Mouse (Mus musculus) cerebellum, adult 11 months (tissue): ENCODE measurements around the gene Iglon5.

Experiments
- DNase-seq: peaks from one replicate; pipeline ENCODE4 v3.0.0; 2022

Gene Iglon5

DNA sequence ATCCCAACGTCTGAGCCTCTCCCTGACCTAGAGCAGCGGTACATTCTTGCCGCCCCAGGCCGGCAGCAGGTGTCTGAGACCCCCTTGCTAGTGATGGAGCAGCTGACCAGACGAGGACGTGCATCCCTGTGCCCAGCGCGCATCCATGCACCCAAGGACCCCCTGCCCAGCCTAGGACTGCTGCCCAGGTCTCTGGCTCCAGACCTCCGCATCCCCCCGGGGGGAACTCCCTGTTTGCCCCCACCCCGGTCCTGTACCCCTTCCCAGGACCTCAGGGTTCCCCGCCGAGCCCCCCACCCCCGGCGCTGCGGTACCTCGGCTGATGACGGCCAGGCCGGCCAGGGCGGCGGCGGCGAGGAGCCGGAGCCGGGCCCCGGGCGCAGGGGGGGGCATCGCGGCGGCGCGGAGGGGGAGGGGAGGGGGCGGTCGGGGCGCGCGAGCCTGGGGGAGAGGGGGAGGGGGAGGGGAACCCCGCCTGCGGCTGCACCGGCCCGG, at the start of gene Iglon5:
TSS of gene Iglon5 (minus strand) at position 445 of the 495 bp plus-strand sequence.
- DNase-seq, result peak; percentile 62

DNA sequence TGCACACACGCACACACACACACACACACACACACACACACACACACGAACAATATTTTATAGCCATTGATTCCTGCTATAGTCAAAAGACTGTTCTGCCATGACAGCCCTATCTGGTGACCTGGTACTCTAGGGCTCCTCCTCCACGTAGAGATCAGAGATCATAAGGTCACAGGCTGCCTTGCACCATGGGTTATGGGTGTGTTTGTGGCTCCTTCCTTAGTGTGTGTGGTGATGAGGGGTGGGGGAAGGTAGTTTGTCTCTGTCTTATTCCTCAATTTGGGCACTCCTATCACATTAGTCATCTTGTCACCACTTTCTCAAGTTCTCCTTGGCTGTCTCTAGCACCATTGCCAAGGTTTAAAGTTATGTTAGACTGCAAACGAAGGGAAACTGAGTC, 48.6 kb upstream of the Iglon5 start:
- no peak for DNase-seq

DNA sequence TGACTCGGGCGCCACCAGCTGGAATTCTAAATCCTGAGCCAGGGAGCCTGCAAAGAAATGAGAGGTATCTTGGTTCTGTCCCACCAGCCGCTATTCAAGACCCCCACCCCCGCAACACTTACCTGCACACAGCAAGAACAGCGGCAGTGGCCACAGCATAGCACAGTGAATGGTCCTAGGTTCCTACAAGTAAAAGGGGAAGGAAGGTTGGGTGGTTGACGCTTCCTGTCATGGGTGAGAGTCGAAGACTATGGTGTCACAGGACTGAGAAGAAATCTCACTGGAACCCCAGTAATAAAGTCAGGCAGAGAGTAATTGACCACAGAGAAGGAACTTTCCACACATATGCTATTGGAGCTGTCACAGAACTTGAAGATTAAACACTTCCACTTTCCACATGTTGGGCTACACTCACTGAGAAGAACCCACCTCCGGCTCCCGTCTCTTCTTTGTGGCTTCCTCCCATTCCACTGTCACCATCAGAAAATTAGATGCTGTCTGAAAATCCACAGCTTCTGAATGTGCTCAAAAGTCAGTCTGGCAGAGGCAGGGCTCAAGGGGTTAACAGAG, 43.1 kb upstream of the Iglon5 start:
- DNase-seq, result no peak

DNA sequence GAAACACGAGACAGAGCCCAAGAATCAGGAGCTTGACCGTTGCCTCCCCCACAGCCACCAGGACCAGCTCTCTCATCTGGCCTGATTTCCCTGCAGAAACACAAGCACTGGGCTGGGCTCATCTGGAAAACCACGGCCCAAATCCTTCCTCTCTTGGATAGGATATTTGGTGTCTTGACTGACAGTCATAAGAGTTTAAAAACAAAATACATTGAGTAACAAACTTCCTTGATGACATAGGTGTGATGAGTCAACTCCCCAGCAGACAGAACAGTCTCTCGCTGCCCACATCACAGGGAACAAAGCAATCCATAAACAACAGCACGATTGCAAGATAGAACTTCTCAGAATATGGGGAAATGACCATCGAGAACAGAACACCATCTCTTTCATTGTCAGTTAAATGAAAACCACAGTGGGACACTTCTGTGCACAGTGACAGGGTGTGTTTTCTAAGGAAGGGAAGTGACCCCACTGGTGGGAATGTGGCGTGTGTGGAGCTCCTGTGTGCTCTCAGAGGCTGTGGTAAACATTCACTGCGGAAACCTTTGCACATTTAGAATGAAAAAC, 40.4 kb upstream of the Iglon5 start:
- DNase-seq, result no peak

DNA sequence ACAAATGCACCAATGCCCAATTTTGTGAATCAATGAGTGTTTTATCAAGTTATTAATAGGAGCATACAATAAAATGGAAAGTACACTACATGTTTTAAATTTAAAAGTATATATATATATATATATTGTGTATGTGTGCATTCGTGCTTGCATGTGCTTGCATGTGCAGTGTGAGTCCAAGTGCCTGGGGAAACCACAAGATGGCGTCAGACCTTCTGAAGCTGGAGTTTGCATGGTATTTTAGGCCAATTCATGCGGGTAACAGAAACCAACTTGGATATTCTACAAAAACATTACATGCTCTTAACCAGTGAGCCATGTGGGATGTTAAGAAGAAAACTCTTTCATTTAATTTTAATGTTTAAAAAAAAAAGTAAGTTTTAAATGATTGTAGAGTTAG, 35.4 kb upstream of the Iglon5 start:
- no peak for DNase-seq

DNA sequence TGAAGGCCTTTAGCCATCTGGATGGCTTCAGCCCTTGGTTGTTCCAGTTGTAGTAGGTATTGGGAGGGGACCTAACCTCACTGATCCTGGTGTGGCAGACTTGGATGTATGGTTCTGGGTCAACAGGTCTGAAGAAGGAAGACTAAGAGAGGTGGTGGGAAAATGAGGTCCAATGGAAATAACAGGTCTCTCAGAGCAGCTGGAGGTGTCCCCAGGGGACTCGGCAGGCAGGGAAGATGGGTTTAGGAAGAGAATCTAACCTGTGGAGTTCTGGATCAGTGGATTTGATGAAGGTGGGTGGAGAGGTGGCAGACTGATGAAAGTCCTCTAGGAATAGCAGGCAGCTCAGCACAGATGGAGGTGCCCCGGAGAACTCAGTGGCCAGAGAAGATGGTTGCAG, 32.9 kb upstream of the Iglon5 start:
- DNase-seq, result no peak

DNA sequence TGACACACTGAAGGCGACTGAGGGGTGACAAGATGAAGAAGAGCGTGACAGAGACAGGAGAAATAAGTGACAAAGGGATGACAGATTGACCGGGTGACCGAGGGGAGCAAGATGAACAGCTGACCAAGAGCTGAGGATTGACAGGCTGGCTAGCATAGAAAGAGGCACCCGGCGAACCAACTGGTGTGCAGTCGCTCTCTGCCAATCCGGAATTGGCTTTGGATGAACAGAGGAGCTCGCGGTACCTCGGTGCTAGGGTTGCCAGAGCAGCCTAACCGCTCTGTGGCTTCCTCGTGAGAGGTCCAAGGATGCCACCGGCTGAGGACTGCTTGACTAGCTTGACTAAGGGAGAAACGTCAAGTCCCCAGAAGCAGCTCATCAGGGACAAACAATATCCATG, 28.5 kb upstream of the Iglon5 start:
- DNase-seq, result peak; percentile 17

DNA sequence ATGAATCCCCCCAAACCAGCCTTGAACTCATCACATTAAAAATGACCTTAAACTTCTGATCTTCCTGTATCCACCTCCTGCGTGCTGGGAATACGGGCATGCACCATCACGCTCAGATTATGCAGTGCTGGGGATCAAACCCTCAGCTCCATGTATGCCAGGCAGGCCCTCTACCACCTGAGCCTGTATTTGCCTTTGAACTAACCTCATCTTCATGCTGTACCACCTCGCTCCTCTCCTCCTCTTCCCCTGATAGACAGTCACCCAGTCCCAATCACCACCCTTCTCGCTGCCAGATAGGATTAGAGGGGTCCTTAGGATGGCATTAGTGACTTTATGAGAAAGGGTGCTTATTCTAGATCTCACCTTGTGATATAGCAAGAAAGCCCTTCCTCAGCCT, 25.2 kb upstream of the Iglon5 start:
- DNase-seq, result no peak

DNA sequence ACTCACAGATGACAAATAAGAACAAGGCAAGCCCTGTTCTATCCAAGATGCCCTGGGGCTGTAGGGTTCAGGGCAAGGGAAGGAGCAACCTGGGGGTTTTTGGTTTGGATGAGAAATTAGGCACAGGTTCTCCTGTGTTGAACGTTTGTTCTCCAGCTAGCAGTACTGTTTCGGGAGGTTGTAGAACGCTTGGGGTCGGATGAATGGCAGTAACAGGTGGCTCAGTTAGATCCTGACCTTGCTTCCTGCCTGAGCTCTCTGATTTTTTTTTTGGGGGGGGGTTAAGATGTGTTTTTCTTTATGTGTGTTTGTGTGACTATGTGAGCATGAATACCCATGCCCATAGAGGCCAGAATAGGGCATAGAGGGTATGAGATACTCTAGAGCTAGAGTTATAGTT, 22.6 kb upstream of the Iglon5 start:
- no peak for DNase-seq

DNA sequence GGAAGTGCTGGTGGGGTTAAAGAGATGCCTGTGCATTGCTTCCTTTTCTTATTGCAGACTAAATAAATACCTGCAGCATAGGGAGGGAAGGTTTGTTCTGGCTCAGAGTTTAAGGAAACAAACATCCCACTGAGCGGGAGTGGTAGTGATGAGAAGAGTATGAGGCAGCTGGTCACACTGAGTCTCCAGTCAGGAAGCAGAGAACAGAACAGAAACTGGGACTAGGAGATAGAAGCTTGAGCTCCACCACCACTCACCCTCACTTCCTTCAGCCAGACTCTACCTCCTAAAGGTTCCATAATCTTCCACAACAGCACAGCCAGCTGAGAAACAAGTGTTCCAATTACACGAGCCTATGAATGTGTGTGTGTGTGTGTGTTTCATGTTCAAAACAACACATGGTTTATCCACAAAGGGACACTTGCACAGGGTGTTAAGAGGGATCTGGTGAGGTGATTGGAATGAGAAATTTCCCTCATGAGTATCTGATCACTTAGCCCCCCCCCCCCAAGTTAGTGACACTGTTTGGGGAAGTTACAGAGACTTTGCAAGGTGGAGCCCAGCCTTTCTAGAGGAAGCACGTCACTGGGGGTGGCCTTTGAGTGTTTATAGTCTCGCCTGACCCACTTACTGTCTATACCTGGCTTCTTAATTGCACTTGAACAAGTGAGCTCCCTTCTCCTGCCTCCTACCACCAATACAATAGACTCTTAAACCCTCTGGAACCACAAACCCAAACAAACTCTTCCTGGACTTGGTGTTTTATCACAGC, 22.0 kb upstream of the Iglon5 start:
- no peak for DNase-seq

DNA sequence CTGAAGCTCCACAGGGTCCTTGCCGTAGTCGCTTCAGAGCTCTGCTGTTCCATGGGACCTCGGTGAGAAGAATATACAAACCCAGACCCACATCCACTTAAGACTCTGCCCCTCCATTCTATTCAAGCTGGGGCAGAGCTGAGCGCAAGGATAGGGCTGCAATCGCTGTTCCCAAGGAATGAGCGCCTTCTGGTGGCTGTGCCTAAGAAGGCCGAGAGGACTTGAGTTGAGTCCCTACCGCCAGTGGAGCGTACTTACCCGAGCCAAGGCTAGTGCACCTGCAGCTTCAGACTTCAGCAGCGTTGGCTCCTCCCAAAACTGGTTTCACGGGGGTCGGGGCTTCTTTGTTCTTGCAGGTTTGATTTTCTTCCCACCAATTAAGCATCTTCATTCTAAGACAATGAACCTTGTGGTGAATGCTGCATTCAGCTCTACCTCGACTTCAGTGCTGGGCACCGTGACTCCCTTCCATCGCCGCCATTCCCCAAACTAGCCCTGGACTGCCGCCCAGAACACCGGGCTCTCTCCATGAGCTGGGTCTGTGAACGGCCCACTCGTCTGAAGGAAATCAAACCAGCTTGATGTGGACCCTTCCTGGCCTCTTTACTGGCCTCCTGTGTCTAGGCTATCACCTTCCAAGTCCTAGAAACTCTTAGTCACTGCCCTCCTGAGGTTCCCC, 5.6 kb upstream of the Iglon5 start:
- DNase-seq, result peak; percentile 64

DNA sequence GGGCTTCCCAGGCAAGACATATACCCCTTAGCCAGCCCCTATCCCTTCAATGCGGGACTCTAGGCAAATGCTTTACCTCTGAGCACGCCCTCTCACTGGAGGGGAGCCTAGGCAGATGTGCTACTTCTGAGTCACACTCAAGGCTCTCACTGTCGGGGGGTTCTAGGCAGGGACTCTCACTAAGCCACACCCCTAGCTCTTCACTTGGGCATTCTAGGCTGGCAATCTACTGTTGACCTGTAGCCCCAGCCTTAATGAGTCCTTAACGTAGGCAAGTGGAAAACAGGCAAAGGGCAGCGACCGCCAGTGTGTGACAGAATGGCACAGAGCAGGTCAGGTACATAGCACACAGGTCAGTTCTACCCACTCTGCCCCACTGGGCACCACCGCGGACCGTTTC, 986 bp upstream of the Iglon5 start:
- DNase-seq, result no peak

DNA sequence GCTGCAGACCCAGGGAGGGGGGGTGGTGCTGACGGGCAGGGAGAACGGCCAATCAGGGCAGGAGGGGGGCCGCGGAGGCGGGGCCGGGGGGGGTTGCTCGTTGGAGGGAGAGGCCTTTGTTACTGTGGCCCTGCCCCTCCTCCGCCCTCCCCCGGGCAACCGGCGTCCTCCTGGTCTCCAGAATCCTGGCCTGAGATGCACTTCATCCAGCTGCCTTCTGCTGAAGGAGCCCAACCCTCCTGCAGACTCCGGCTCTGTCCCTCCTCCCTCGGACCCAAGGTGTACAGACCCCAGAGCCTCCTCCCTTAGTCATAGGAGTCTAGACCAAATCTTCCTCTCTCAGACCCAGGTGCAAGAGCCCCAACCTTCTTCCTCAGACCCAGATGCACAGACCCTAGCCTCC, 308 bp upstream of the Iglon5 start:
- DNase-seq, result peak; percentile 87

DNA sequence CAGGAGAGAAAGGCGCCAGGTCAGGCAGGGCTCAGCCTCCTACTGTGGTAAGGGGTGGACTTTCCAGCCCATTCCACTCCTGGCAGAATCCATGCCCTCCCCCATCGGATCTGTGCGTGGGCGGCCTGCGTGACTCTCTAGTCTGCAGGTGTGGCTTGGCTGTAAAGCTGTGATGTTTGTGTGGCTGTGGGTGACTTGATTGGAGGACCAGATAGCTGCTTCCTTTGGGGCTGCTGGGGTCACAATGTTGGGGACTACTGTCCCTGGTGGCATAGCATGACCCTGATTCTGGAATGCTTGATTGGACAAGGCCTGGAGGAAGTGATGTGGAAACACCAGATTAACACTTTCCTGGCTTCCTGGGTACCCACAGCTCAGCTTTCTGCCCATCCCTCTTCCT, 1.2 kb downstream of the Iglon5 start:
- DNase-seq, result no peak

DNA sequence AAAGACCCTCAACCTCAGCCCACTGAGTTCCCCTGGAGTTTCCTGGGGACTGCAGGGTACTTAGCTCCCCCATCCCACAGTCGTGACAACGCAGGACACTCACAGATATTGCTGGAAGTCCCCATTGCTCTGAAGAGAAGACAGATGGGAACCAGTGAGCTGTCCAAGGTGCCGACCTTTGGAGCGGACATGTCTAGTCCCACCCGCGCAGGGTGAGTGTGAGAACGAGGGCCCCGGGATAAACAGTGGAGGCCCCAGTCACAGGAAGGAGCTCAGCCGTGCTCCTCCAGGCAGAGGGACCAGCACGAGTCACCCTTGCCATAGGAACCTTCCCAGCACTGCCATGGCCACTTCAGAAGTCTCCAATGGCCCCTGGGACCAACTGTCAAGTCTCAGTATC, 6.6 kb downstream of the Iglon5 start:
- no peak for DNase-seq

DNA sequence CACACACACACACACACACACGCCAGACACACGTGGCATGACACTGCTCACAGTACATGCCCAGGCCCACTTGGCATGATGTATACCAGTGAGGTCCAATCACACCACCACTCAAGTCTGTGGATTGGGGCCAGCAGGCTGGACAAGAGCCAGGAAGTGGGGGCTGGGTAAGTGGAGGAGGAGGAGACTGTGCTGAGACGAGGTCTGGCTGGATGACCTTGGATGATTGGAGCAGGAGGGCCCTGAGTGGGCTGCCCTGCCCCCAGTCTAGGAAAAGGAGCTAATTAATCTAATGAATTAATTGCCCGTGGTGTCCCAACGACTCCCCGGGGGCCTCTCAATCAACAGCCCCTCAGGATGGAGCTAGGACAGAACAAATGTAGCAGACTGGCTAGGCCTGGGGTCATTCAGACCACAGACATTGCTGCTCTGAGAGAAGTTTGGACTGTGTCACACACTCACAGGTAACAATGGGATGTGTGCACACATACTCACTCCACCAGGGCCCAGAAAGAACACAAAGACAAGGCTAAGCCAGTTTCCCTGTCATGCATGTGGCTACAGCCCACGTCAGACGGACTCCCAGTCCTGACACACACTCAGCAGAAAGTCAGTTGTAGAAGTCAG, 7.7 kb downstream of the Iglon5 start:
- no peak for DNase-seq

DNA sequence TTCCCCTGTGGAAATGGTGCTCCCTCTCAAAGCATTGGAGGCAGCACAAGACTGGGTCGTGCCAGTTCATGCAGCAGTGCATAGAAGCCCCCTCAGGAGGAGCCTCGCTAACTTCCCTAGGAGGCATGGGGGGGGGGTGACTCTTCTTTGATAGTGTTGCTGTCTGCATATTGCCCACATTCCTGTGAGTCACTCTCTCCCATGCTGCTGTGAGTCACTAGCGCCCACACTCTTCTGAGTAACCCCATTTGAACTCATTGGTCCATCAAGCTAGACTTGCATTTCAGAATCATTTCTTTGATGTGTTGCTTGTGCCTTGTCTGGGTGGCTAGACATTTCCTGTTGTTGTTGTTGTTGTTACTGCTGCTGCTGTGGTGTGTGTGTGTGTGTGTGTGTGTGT, 8.7 kb downstream of the Iglon5 start:
- DNase-seq, result no peak

DNA sequence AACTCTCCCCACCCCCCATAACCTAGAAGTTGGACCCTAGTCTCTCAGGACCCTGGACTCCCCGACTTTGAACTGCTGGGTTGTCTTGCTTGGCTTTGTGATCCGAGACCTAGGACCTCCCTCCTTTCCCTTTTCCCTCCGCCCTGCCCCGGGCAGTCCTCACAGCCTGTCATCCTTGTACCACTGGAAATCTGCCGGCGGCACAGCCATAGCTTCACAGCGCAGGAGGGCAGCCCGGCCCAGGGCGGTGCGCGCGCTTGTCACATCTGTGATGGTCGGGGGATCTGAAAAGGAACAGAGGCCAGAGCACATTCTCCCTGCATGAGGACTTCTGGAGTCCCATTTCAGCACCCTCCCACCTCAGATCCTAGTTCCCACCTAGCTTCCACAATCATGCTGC, 13.5 kb downstream of the Iglon5 start:
- DNase-seq, result no peak

DNA sequence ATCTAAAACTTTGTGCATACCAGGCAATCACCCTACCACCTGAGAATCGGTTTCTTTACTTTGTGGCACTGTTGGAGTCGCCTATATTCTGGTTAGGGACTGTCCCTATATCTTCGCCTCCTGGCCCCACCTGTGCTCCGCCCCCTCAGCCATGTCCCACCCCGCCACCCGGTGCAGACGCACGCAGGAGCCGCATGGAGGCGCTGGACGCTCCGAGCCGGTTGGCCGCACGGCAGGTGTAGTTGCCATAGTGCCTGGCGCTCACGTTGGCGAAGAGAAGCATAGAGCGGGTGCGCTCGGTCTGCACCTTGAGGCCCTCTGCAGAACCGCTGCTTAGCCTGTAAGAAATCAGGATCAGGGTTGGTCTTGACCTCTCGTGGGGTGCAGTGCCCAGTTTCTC, 14.2 kb downstream of the Iglon5 start:
- DNase-seq, result no peak

DNA sequence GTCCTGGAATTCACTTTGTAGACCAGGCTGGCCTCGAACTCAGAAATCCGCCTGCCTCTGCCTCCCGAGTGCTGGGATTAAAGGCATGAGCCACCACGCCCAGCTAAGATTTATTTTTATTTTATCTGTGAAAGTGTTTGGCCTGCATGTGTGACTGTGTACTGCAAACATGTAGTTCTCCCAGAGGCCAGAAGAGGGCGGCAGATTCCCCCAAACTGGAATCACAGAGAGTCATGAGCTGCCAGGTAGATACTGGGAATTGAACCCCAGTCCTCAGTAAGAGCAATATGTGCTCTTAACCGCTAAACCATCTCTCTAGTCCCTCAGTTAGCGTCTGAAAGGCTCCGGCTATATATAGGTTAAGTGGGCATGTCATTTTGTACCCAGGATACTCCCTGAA, 19.5 kb downstream of the Iglon5 start:
- no peak for DNase-seq

DNA sequence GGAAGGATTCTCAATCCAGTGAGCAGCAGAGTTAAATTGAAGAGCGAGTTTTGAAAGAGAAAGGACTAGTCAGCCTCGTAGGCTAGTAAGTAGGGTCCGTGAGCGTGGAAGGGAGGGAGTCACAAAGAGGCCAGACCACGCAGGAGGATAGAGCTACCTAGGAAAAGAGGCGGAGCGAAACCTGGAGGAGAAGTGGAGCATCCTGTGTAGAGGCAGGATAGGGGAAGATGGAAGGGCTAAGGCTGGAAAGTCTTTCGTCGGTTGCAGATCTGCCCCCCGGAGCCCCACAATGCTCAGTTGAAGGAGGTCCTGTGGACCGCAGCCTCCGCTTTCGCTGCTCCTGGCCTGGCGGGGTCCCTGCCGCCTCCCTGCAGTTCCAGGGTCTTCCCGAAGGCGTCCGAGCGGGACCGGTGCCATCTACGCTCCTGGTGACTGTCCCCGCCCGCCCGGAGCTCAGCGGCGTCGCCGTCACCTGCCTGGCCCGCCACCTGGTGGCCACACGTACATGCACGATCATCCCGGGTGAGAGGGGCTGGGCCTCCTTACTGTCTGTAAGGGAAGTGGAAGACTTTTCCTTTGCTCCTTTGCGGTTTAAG, 23.7 kb downstream of the Iglon5 start:
- peak; percentile 75 for DNase-seq

DNA sequence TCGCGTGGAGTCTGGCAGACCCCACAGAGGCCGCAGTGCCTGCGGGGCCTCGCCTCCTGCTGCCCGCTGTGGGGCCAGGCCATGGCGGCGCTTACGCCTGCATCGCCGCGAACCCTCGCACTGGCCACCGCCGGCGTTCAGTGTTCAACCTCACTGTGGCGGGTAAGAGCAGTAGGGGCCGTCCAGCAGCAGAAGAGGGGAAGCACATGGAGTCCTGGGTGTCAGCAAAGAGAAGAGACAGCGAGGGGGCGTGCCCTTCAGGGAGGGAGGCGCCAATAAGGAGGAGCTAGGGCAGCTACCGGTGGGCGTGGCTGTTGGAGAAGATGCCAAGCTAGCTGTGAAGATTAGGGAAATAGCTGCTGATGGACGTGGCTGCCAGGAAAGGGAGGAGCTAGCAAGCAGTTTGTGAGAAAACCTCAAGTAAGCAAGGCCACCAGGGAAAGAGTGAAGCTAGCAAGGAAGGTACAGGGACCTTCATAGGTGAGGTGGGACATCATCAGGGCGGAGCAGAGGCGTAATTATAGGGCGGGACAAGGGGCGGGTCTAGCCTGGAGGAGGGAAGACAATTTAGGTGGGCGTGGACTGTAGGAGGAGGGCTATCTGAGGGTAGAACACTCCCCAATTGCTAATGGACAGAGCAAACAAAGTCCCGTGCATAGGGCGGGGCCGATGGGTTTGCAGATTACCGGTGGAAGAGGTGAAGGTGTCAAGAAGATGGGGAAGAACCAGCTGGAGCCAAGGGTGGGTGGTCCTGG, 24.4 kb downstream of the Iglon5 start:
- peak; percentile 68 for DNase-seq
